Mouse (Mus musculus): ENCODE measurements at regions not wholly inside any gene's neighbourhood (a gene's known extent, or its start where the extent isn't known, plus 50 kb on each side); places are given as distances from the start of the nearest gene placed in this dataset.

DNA sequence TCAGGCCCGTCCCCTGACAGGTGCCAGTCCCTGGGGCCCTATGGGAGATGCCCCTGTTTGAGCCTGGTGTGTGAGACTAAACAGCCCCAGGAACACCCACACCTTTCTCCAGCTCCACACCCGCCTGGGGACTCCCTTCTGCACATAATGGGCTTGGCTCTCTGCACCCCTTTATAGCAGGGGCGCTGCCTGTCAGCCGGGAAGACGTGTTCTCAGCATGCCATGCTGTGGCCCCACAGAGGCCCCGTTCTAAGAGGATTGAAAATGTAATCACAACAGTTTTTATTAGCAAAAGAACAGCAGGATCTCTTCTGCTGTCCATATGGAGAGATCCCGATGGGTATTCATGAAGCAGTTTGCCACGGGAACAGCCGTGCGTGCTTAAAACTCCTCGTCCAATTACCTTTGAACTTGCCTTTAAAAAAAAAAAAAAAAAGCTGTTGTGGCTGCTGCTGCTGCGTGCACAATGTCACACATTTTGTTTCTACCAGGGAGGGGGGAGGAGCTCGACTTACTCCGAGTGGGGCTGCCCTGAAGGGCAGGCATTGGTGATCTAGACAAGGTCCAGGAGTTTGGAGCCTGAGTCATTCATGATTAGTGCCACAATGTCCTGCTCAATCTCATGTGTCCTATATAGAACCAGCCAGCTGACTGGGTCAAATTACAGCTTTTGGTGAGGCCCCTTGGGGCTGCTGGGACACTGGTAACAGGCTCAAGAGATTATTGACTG is 119.7 kb downstream of the Rps24 start:
- no peak for TF ChIP-seq CTCF (IDR thresholded peaks at IDR 0.05; ENCODE audit: low read depth)
- TF ChIP-seq EP300 (optimal IDR thresholded peaks at IDR 0.05), result no peak

Data from stomach, postnatal 0 days (tissue).